Mouse (Mus musculus): Measurements from ENCODE around the gene Cts7.

The Cts7 gene

DNA sequence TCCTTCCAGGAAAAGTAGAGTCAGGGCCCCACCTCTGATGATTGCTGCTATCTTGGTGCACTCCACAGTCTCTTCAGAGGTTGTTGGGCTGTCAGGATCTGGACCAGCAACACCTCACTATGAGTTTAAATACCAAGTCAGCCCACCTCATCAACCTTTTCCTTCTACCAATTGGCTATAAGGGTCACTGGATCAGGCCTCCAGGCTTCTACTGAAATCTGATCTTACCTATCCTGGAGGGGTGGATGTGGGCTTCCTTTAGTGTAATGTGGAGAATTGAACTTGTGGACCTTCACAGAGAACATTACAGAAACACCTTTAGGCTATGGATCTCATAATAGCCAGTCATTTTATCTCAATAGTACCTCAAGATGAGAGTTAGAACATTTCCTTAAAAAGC, at the start of gene Cts7:
Gene Cts7 (minus strand): TSS at position 101 of the 400 bp plus-strand sequence.
- DNase-seq (ENCODE audit: low spot score): no peak
